Mouse (Mus musculus): ENCODE measurements around the gene Tsr1.

GRCm38 (mm10) chr11:74850998-74851661 lies 46.7 kb upstream of the Tsr1 start:
- TF ChIP-seq CTCF (IDR thresholded peaks at IDR 0.05; ENCODE audit: extremely low read depth, insufficient read depth, insufficient read length, insufficient replicate concordance) (no peak), POLR2A (IDR thresholded peaks at IDR 0.05; ENCODE audit: low read depth, low read length) (no peak)
